Mouse (Mus musculus) thymus, adult 2 months (tissue): Measurements from ENCODE around the gene Csnk1e.

Source experiments
- CTCF ChIP-seq: fragments of 200-500 bp; IDR thresholded peaks from 2 replicates; pipeline ENCODE4 v1.5.1; 2012; ENCODE audit warnings: mild to moderate bottlenecking, control low read depth, low read length, moderate library complexity, borderline replicate concordance; ENCODE audit not compliant: control insufficient read depth, poor library complexity, insufficient read depth; ENCODE audit errors: extremely low read depth
- POLR2A ChIP-seq: fragments of 200-500 bp; IDR thresholded peaks from 2 replicates; pipeline ENCODE4 v1.6.1; 2012; ENCODE audit warnings: mild to moderate bottlenecking, low read length, control low read depth, moderate library complexity; ENCODE audit not compliant: control insufficient read depth, poor library complexity, insufficient read depth; ENCODE audit errors: extremely low read depth

DNA sequence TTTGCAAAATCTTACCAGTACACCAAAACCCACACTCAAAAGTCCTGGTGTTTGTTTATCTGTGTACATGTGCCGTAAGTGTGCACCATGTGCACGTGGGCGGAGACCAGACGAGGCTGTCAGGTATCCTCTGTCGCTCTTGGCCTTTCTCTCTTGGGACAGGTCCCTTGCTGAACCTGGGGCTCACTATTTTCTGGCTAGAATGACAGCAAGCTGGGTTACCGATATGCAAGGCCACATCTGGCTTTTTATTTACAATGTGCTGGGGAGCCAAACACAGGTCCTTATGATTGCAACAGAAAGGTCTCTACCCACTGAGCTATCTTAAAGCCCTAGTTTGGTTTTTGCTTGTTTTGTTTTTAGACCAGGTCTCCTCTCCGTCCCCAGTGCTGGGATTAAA lies 67.8 kb downstream of the Csnk1e start:
- TF ChIP-seq CTCF (no peak), POLR2A (no peak)
